ENCODE assay signal across 8 mouse cellular contexts in the genomic region with DNA sequence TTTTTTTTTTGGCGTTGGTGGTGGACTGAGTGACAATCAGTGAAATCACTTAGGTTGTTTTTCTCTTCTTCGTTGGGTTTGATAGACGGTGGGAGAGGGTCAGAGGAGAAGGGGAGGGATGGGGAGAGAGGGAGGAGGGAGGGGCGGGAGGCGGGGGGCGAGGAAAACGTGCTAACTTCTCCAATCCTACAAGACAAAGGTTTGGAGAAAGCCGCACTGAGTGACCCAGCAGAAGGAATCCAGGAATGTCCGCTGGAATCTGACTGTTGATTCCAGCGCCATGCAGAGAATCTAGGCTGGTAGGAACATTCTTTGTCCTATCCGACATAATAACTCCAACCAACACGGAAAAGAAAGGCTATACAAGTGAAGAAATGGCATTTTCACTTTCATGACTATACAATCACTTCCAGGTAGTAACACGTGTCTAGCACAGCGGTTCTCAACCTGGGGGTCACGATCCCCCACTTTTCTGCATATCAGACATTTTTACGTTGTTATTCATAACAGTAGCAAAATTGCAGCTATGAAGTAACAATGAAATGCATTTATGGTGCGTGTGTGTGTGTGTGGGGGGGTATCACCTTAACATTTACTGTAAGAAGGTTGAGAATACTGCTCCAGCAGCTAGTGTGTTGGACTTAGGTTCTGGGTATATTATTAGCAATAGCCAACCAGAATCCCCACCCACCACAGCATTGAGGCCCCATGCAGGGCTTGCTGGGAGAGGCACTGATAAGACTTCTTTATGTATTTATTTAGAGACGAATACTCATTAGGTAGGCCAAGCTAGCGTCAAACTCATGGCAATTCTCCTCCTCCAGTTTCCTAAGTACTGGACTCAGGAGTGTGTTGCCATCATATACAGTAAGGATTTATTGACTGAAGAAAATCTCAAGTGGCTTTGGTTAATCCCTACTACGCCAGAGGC.
DNase-seq lines count a peak whose midpoint lies in the region; ATAC-seq and TF ChIP-seq lines count a peak whose summit lies in the region.

No protein-coding gene starts in this region.

- intact Hi-C loops in gastrocnemius, postnatal 14 days (cut with DNase I; ENCODE audit: low total_unique reads): loop anchor here (10.0 kb wide), 1 partner anchor 95 kb away; no protein-coding TSS in a partner anchor

- peaks cover 8% of the 10 kb centered on the region for H3K4me1 ChIP-seq in thymus, adult 2 months (replicated peaks; ENCODE audit: control insufficient read depth, insufficient read depth, low read length)
- peaks cover 19% of the 10 kb centered on the region for H3K4me1 ChIP-seq in forebrain, embryonic 15.5 days
- peaks cover 8 to 27% of the 10 kb centered on the region in 2 experiments for H3K4me1 ChIP-seq in liver, embryonic 14.5 days (replicated peaks; ENCODE audit: control insufficient read depth in 2 of 2, insufficient read depth in 2 of 2, low read length in 1 of 2)

- TF ChIP-seq POLR2A in thymus, adult 2 months (IDR thresholded peaks at IDR 0.05; ENCODE audit: control insufficient read depth, extremely low read depth, insufficient read depth, low read length, poor library complexity): no peak

- no peak for TF ChIP-seq EP300 in liver, embryonic 14.5 days (IDR thresholded peaks at IDR 0.05; ENCODE audit: low read depth)

- no peak for TF ChIP-seq CTCF in thymus, adult 2 months (IDR thresholded peaks at IDR 0.05; ENCODE audit: borderline replicate concordance, control insufficient read depth, extremely low read depth, insufficient read depth, low read length, poor library complexity)
- no peak for TF ChIP-seq CTCF in liver, embryonic 14.5 days (IDR thresholded peaks at IDR 0.05; ENCODE audit: low read depth)

- no peaks in the 10 kb centered on the region for H3K9me3 ChIP-seq in forebrain, embryonic 15.5 days
- no peaks in the 10 kb centered on the region for H3K9me3 ChIP-seq in liver, embryonic 14.5 days (ENCODE audit: control insufficient read depth, low read length)

- H3K9ac ChIP-seq in forebrain, embryonic 15.5 days (replicated peaks): peak overlapping the region; percentile 49
- H3K9ac ChIP-seq in liver, embryonic 14.5 days (replicated peaks): no peak overlapping the region

- no peaks in the 10 kb centered on the region; the same call in 1 of the 2 replicates for H3K27me3 ChIP-seq in thymus, adult 2 months (ENCODE audit: control insufficient read depth, insufficient read depth, low read length)
- H3K27me3 ChIP-seq in forebrain, embryonic 15.5 days: no peaks in the 10 kb centered on the region
- peaks cover 6% of the 10 kb centered on the region for H3K27me3 ChIP-seq in liver, embryonic 14.5 days (ENCODE audit: control insufficient read depth, insufficient read depth, low read length)

- H3K4me2 ChIP-seq in forebrain, embryonic 15.5 days (replicated peaks): peak overlapping the region; percentile 73
- H3K4me2 ChIP-seq in liver, embryonic 14.5 days (ENCODE audit: low read depth): peak overlapping the region; percentile 69

- 37% methylated on average over 20 of the region's 20 CpGs for WGBS in thymus, adult 2 months
- 23% methylated on average over 20 of the region's 20 CpGs for WGBS in forebrain, embryonic 15.5 days
- WGBS in liver, embryonic 14.5 days (ENCODE audit: insufficient replicate concordance): 15% methylated on average over 20 of the region's 20 CpGs

- H3K36me3 ChIP-seq in thymus, adult 2 months (ENCODE audit: control insufficient read depth, insufficient read depth, low read length): no peaks in the 10 kb centered on the region
- H3K36me3 ChIP-seq in forebrain, embryonic 15.5 days: no peaks in the 10 kb centered on the region
- no peaks in the 10 kb centered on the region for H3K36me3 ChIP-seq in liver, embryonic 14.5 days (replicated peaks; ENCODE audit: control insufficient read depth, insufficient read depth, low read depth)

- peak overlapping the region; percentile 29 for H3K4me3 ChIP-seq in thymus, adult 2 months (ENCODE audit: control insufficient read depth, insufficient read depth, low read length)
- peak overlapping the region; percentile 43 for H3K4me3 ChIP-seq in forebrain, embryonic 15.5 days
- H3K4me3 ChIP-seq in liver, embryonic 14.5 days (ENCODE audit: insufficient read depth in 1 of 2, low read depth in 2 of 2, low read length in 2 of 2): peak overlapping the region; percentile 35 to 57

- no peak overlapping the region for H3K27ac ChIP-seq in thymus, adult 2 months (ENCODE audit: control insufficient read depth, insufficient read depth, low read length)
- H3K27ac ChIP-seq in forebrain, embryonic 15.5 days (replicated peaks): peak overlapping the region; percentile 71
- no peak overlapping the region for H3K27ac ChIP-seq in liver, embryonic 14.5 days

- ATAC-seq in forebrain, embryonic 15.5 days (replicated peaks): peak; percentile 9
- peak; percentile 1; the same call in 1 of the 2 replicates for ATAC-seq in liver, embryonic 14.5 days (ENCODE audit: insufficient read depth)

- DNase-seq in thymus, adult 2 months: no peak
- no peak for DNase-seq in thymus, postnatal 4 days
- no peak for DNase-seq in liver, embryonic 14.5 days (ENCODE audit: low read depth in 3 of 3, low spot score in 3 of 3)
- DNase-seq in urinary bladder, postnatal 14 days (ENCODE audit: low spot score): no peak
- DNase-seq in gastrocnemius, postnatal 14 days: no peak
- no peak for DNase-seq in layer of hippocampus, postnatal 36 days
- DNase-seq in frontal cortex, postnatal 10 days (ENCODE audit: low spot score in 2 of 2): no peak
